Mouse (Mus musculus) fibroblast of lung, adult 2 months (primary cell): Measurements from ENCODE around the gene Il1rl1.

Experiments
- DNase-seq: peaks from one replicate; pipeline ENCODE4 v3.0.0-alpha.2; 2011; ENCODE audit warnings: low read depth

Gene Il1rl1

DNA sequence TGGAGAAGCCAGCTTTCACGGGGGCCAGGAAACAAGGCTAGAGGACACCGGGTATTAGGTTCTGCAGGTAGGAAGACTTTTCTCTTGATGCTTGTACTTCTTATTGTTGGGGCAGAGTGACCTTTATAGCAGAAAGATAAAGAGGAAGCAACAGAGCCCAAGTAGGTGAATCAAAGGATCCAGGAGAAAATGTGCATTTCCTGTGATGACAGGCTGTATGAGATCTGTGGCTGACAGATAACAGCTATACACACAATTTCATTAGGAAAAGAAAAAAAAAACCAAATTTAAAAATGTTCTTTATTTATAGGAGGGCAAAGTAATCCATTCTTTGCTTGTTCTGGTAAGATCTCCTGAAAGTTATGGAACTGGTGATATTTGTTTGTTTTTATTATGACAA, 8.0 kb downstream of the Il1rl1 start:
- DNase-seq: no peak

DNA sequence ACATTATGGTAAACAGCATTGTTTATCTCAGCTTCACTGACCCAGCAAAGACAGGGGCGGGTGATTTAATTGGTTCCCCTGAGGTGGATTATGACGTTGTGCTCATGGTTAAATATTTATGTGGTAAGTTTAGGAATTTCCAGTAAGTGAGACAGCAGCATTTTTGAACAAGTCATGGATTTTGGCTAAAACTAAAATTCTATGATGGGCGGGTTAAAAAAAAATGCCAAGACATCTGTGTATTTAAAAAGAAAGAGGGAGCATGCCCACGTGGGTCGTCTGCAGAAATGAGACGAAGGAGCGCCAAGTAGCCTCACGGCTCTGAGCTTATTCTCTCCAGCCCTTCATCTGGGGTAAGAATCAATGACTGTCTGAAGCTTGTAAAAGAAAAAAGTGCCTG, 10.1 kb downstream of the Il1rl1 start:
- DNase-seq: peak; percentile 63

DNA sequence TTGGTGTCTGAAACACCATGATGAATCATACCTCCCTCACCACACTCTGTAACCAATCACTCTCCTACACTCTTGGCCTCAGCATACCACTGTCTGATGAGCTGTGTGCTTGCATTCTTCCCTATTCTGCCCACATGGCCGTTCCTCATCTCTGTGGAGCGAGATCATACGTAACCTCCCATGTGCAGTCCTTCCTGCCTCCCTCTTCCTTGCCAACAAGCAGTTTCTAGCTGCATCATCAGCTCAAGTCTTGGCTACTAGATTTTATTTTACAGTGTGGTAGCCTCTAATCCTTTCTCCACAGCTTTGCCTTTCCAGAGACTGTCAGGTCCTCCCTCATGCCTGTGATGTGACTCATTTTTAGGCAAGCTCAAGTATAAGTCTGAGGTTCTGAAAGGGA, 15.4 kb downstream of the Il1rl1 start:
- DNase-seq: peak; percentile 87

DNA sequence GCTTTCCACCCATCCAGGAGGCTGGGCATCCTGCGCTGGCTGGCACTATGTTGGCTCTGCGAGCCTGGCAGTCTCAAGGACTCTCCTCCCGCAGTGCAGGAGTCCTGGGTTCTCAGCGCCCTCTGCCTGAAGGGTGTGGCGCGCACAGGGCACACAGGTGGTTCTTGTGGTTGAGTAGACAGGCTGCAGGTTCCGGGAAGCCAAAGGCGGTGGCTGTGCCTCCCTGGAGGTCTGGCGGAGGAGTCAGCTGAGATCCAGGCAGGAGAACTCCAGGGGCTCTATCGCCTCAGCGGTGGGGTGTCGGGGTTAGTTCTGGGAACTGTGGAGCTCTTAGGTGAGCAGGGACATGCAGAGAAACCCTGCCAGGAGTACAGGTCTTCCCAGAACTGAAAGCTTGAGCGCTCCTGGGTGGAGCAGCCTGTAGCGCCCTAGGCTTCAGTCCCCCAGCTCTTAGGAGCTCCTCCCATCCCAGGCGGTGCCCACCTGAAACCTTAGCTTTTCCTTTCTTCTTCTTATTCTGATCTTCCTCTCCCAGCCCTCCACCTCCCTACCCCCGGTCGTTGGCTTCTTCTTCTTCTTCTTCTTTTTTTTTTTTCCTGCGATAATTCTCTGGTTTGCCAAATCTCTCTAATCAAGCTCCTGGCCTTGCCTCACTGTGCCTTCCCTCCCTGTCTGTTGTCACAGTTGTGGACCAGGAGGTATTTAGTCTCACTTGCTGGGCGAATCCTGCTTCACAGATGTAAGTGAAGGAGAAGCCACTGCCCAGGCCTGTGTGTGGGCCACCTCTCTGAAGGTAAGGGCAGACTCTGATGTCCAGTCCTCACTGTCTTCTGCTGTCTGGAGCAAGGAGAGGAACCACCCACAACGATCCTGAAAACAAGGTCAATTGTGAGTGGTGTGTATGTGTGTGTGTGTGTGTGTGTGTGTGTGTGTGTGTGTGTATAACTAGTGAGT, 36.4 kb downstream of the Il1rl1 start, which contains the start of gene Il18r1:
Il18r1 (plus strand) TSS at position 76 of the 954 bp plus-strand sequence.
- DNase-seq: no peak

DNA sequence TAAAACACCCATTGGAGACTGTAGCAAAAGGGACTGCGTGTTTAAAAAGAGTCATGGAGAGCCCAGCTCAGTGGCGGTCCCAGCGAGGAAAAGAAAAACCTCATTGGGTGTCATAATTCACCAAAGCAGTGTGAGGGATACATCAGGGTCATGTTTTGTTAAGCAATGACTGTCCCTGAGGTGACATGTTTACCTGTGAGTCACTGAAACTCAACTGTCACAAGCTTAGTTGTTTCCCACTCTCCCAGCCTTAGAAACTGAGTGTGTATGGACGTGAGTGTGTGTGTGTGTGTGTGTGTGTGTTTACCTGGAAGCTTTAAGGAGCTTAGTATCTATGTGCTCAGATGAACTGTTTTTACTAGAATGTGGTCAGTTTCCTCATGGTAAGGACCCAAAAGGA, 37.9 kb downstream of the Il1rl1 start:
- DNase-seq: no peak

DNA sequence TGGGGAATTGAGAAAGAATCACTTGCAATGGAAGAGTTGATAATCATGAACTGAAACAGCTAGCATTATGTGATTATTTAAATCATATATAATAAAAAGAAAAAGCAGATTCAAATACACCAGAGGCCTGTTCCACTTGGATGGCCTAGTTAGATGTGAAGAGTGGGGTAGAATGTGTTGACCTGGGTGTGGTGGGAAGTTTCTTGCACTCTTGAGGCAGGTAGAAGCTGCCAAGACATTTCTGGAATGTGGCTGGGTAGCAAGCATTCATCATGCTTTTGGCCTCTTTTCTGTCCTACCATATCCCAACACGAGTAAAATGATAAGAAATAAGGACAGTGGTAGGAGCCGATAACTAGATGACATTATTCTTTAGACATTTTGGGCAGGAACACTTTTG, 39.4 kb downstream of the Il1rl1 start:
- no peak for DNase-seq

DNA sequence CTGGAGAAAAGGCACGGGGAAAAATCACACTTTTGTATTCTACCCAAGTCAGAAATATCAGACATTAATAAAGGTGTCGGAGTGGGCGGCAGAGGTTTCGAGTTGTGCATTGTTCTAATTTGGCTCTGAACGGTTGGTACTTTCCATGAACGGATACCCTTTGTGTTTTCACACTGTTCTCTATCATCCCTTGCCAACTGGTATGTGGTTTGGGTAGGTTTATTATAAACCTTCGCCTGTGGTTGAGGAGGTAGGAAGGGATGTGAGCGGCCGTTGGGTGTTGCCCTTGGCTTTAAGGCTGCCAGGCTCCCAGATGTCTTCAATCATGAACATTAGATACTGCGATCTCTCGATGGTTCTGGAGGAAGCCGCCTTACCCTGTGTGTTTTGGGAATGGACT, 40.5 kb downstream of the Il1rl1 start:
- no peak for DNase-seq

DNA sequence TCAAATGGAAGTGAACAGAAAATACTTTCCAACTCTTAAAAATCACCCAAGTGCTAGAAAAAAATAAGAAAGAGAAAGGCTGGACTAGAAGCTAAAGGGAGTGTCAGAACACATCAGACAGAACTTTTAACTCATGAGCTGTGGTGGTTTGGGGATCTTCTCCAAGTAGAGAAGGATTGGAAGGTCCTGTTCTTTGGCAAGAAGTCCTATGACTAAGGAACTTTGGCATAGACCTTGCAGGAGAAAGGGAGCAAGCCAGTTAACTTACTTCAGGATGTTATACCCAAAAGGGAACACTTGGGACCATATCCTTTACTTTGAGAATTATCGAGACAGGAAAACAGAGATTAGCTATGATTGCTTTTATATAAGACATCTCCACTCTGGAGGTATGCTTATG, 43.0 kb downstream of the Il1rl1 start:
- DNase-seq: peak; percentile 78

DNA sequence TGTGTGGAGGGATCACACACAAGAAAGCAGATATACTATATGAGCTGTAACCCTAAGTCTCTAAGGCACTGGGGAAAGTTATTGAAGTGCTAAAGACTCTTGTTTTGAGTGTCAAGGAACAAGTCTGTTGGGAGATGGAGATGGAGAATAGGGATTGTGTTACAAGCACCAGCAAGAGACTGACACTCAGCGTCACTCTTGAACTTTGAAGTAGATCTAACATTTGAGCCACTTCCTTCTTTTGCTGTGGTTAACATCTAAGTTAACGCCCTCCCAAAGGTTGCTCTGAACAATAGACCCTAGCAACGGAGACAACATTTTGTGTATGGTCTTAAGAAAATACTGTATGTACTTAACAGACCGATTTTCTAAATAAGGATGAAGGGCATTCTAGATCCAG, 44.3 kb downstream of the Il1rl1 start:
- no peak for DNase-seq

DNA sequence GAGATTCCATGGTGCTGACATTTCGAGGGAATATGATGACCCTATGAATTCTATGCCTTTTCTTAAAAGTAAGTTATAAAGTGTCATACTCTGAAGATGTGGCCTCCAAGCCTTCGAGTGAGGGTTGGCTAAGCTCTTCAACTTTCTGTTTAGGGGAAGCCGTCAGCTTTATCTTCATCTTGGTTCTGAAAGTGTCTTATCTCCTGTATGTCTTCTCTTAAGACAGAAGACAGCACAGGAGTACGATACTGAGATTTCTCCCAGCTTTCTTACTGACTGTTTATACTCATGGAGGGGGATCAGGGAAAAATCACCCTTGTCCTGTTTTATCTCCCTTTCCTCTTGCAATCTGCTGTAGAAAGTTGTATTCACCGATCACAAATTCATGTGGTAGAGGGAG, 45.0 kb downstream of the Il1rl1 start:
- no peak for DNase-seq

DNA sequence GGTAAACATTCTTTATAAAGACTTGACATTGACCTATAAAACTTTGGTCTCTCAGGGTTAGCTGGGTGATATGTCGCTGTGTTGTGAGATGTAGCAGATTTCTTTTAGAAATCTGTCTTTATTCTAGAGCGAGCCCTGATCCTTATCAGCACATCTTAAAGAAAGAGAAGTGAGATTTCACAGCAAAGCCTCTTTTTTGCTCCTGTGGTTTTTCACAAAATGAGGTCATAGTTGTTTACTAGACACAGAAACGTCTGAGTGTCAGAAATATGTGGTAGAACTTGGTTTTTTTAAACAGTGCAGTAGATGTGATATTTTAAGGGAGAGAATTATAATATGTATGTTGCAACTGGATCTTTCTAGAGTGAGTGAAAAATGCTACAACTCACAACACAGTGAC, 46.3 kb downstream of the Il1rl1 start:
- DNase-seq: no peak

DNA sequence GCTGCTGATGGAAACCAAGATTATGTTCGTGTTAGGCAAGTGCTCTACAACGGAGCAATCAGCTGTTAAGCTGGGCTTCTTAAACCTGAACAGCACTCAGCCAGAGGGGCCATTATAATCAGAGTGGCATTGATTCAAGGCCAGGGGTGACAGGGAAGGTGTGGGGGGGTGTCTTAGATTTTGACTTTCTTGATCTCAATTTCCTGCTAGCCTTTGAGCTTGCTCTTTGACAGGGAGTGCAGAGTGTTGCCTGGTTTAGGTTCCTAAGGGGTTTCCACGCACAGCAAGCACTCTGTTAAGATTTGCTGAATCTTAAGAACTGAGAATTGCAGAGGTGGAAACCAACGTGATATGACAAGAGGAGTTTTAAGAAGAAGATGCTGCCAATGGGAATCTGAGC, 47.4 kb downstream of the Il1rl1 start:
- no peak for DNase-seq

DNA sequence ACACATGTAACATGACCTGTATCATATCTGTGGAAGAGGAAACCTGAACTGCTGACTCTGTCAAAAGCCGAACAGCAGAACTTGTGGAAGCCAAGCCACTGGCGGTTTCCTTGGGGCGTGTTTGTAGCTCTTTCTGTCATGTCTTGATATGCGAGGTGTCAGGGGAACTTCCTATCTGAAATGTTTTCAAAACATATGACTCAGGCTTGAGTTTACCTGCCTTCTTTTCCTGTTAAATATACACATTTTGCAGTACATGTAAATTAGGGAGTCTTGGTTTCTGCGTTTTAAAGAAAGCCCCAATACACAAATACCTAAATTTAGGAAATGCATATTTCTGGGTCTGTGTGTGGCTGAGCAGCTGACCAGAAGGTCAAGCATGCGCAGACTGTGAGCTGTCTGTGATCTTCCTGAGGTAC, 50.1 kb downstream of the Il1rl1 start:
- no peak for DNase-seq

DNA sequence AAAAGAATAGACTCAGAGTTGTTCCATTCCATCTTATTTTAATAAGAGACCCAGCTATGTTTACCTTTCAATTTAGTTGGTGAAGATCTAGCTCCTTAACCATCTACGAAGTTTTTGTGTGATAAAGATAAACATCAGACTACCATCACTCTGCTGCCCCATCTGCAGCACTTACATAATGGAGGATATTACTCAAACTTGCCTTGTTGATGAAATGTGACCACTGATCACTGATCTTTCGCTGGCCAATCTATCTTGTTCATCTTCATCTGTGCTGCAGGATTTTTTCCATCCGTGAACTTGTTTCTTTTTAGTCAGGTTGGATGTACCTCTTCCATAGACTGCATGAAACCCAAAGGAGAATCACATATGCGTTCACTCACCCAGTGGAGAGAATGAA, 65.2 kb downstream of the Il1rl1 start:
- DNase-seq: no peak

DNA sequence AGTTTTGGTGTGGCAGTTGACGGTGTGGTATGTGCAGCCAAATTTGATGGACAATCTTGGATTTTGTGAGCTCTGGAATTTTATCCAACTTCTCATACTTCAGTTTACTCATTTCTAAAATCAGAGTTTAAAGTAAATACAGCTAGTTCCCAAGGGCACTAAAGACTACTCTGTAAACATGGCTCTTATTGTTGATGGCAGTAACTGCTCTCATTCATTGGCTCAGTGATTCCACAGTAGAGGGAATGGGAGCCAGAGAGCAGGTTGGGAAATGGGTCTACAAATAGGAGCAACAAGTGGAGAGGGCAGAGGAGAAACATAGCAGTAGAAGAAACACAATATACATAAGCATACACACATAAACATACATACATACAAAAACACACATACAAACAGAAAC, 70.3 kb downstream of the Il1rl1 start:
- no peak for DNase-seq

DNA sequence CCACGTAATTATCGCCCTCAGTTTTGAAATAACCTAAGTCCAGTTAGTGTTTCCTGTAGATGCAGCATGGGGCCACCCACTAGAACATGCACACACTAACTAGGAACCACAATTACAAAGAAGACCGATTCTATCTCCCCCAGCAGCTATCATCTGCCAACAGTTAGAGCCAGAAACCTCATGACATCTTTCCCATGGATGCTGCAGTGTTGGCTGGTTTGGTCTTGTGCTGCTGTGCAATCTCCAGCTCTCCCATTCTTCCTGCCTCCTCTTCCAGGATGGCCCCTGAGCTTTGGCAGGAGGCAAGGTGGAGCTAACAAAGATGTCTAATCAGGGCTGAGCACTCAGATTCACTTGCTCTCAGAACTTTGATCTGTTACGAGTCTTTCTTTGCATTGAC, 71.8 kb downstream of the Il1rl1 start:
- no peak for DNase-seq

DNA sequence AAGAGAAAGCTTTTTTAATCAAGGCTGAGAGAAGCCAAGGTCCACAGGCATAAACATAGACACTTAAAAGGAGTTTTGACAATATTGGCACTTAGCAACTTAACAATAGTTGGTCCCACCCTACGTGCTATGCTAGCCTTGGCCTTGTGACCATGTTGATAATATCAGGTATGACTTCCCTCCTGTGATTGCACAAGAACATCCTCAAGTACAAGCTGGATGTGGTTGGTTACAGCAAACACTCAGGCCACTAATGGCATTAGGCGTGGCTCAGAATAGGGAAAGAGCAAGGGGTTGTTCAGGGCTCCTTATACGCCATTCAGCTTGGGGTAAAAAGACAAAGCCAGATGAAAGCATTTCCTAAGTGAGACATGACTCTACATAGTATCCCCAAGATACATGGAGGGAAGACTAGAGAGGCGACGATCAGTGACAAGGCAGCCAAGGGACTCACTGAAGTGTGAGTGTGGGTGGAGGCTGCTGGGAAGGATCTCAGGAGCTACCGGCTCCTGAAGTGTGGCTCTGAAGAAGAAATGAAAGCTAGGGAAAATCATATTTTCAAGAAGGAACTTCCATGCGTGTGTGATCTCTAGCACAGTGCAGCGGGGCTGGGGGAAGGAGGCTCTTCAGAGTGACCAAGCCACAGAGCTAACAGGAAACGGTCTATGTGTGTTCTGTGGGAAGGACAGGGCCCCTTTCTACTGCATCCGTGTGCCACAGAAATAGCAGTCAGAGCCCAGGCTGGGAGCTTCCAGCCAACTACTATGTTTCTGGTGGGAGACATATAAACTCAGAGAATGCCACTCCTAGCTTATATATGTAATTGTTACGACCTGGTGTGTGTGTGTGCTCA, 72.4 kb downstream of the Il1rl1 start:
- no peak for DNase-seq

DNA sequence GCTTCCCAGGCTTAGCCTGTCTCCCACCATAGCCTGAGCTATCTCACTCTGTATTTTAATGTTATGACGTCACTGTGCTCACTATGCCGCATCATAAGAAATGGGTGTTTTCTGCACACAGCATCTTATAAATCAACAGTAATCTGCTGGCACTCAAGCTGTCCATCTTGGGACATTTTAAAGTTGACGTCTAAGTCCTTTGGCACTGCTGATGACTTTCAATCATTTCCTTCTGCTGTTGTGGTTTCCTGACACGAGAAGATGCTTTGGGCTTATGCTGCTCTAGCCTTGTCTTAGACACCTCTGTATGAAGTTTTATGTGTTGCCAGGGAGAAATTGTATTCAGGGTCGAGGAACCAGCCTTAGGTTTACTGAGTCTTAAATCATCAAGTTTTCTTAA, 75.2 kb downstream of the Il1rl1 start:
- no peak for DNase-seq
